Mouse (Mus musculus) ES-E14 (cell line): ENCODE results near the gene Rap1a. TPM values are rescaled to one million over a fixed set of nuclear protein-coding genes. Genes with fewer than 3 reads are reported as not detected.

Source experiments
- DNase-seq: peaks from one replicate; pipeline ENCODE4 v3.0.0-alpha.2; 2013; ENCODE audit warnings: low read depth, low spot score
- H3K27ac ChIP-seq: 2 replicates; pipeline ENCODE4 v1.5.1; 2012; ENCODE audit warnings: low read depth, mild to moderate bottlenecking, low read length, moderate library complexity, mixed read lengths; ENCODE audit not compliant: poor library complexity, insufficient read depth, severe bottlenecking
- H3K36me3 ChIP-seq: 2 replicates; pipeline ENCODE4 v1.6.1; 2012; ENCODE audit warnings: mild to moderate bottlenecking, low read length, moderate library complexity, mixed read lengths; ENCODE audit not compliant: control insufficient read depth, poor library complexity, insufficient read depth, severe bottlenecking
- H3K4me1 ChIP-seq, 2 experiments: fragments of 150-350 bp in 1 of 2; sonication (generic) in 1 of 2; 2 replicates each; pipeline ENCODE4 v1.6.1; 2012; ENCODE audit warnings: low read length in 2 of 2, mild to moderate bottlenecking in 1 of 2, mixed read lengths in 1 of 2; ENCODE audit not compliant: control insufficient read depth in 2 of 2, insufficient read depth in 2 of 2, poor library complexity in 1 of 2
- H3K4me3 ChIP-seq, 2 experiments: fragments of 150-350 bp in 1 of 2; sonication (generic) in 1 of 2; 2 replicates each; pipeline ENCODE4 v1.5.1; 2012; ENCODE audit warnings: low read length in 2 of 2, low read depth in 1 of 2, mild to moderate bottlenecking in 1 of 2, mixed read lengths in 1 of 2; ENCODE audit not compliant: insufficient read depth in 1 of 2, poor library complexity in 1 of 2, severe bottlenecking in 1 of 2
- H3K9ac ChIP-seq: 2 replicates; pipeline ENCODE4 v1.6.1; 2012; ENCODE audit warnings: low read depth, mild to moderate bottlenecking, low read length, mixed read lengths; ENCODE audit not compliant: poor library complexity, insufficient read depth, severe bottlenecking
- H3K9me3 ChIP-seq: fragments of 150-350 bp; sonication (generic); 2 replicates; pipeline ENCODE4 v1.6.1; 2012; ENCODE audit warnings: low read depth, mild to moderate bottlenecking, low read length; ENCODE audit not compliant: control insufficient read depth, insufficient read depth
- CHD2 ChIP-seq: IDR thresholded peaks from 2 replicates; pipeline ENCODE4 v1.6.1; 2014; ENCODE audit warnings: mild to moderate bottlenecking, low read depth, low read length, inconsistent platforms
- HCFC1 ChIP-seq: IDR thresholded peaks from 2 replicates; pipeline ENCODE4 v1.6.1; 2012; ENCODE audit warnings: low read length, inconsistent platforms, borderline replicate concordance; ENCODE audit not compliant: insufficient read depth
- MAFK ChIP-seq: IDR thresholded peaks from 2 replicates; pipeline ENCODE4 v1.6.1; 2014; ENCODE audit warnings: mild to moderate bottlenecking, low read depth, low read length, inconsistent platforms; ENCODE audit not compliant: insufficient read depth
- ZC3H11A ChIP-seq: IDR thresholded peaks from 2 replicates; pipeline ENCODE4 v1.6.1; 2012; ENCODE audit warnings: low read depth, mild to moderate bottlenecking, inconsistent platforms, low read length, borderline replicate concordance
- ZNF384 ChIP-seq: IDR thresholded peaks from 2 replicates; pipeline ENCODE4 v1.6.1; 2012; ENCODE audit warnings: low read depth, low read length, inconsistent platforms
- in situ Hi-C, 2 experiments: fragments of 600-800 bp; cut with MboI; formaldehyde crosslinking; loops; one replicate each; pipeline ENCODE4 v1.15.1; 2025; ENCODE audit warnings: low sequenced_read_pairs in 2 of 2, inconsistent platforms in 1 of 2; ENCODE audit not compliant: unreplicated experiment in 2 of 2
- total RNA-seq: library from RNA; depleted of rRNA; stranded (reverse); fragments of 300-350 nt; gene quantifications from 2 replicates; pipeline ENCODE4 v1.2.3, GENCODE M21; 2012

Gene Rap1a
- total RNA-seq, 1 experiment = 23.2 TPM

- in situ Hi-C loops = no loop called here
- H3K27ac ChIP-seq = no peak overlapping the region
- H3K9ac ChIP-seq = no peak overlapping the region
- H3K36me3 ChIP-seq = no peaks in the 10 kb centered on the region
- DNase-seq = no peak
- no peak overlapping the region for H3K4me3 ChIP-seq
- no peaks in the 10 kb centered on the region for H3K9me3 ChIP-seq
- no peaks in the 10 kb centered on the region for H3K4me1 ChIP-seq
- TF ChIP-seq ZC3H11A = no peak
- no peak for TF ChIP-seq MAFK
- no peak for TF ChIP-seq ZNF384
- no peak for TF ChIP-seq HCFC1
- TF ChIP-seq CHD2 = no peak
These were observed 43.6 kb downstream of the Rap1a start for GRCm38 (mm10) chr3:105757323-105758083.

DNA sequence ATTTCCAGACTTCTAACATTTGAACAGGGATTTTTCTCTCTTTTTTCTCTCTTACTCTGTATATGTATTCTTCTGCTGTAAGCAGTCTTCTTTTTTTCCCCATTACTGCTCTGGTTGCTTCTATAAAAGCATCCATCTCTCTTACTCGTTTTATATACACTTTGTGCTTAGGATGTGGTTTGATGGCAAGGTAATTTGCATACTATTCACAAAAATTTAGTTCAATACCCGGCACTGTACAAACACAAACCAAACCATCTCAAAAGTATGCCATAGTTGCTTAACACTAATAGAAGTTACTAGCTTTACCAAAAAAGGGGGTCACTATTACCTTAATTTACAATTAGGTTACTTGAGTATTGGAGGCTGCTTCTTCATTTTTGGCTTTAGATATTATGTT, 44.6 kb downstream of the Rap1a start:
- no peak for TF ChIP-seq HCFC1
- TF ChIP-seq ZC3H11A = no peak
- no peak for TF ChIP-seq CHD2
- TF ChIP-seq MAFK = no peak
- TF ChIP-seq ZNF384 = no peak
- DNase-seq = no peak
- in situ Hi-C loops = no loop called here
- Histone ChIP-seq H3K4me3 (no peak overlapping the region), H3K27ac (no peak overlapping the region), H3K36me3 (no peaks in the 10 kb centered on the region), H3K9ac (no peak overlapping the region), H3K4me1 (no peaks in the 10 kb centered on the region), H3K9me3 (no peaks in the 10 kb centered on the region)

- in situ Hi-C loops = no loop called here
- Histone ChIP-seq H3K27ac (no peak overlapping the region), H3K36me3 (no peaks in the 10 kb centered on the region), H3K4me1 (no peaks in the 10 kb centered on the region), H3K4me3 (no peak overlapping the region), H3K9ac (no peak overlapping the region), H3K9me3 (no peaks in the 10 kb centered on the region)
- TF ChIP-seq ZNF384 (no peak), MAFK (no peak), ZC3H11A (no peak), CHD2 (no peak), HCFC1 (no peak)
- DNase-seq = no peak
These were observed 46.0 kb downstream of the Rap1a start for GRCm38 (mm10) chr3:105755123-105755522.

GRCm38 (mm10) chr3:105754184-105754583, 47.0 kb downstream of the Rap1a start:
- H3K9ac ChIP-seq = no peak overlapping the region
- in situ Hi-C loops = no loop called here
- no peak overlapping the region for H3K4me3 ChIP-seq
- DNase-seq = no peak
- H3K36me3 ChIP-seq = no peaks in the 10 kb centered on the region
- no peak overlapping the region for H3K27ac ChIP-seq
- no peak for TF ChIP-seq HCFC1
- TF ChIP-seq ZNF384 = no peak
- H3K9me3 ChIP-seq = no peaks in the 10 kb centered on the region
- no peaks in the 10 kb centered on the region for H3K4me1 ChIP-seq

DNA sequence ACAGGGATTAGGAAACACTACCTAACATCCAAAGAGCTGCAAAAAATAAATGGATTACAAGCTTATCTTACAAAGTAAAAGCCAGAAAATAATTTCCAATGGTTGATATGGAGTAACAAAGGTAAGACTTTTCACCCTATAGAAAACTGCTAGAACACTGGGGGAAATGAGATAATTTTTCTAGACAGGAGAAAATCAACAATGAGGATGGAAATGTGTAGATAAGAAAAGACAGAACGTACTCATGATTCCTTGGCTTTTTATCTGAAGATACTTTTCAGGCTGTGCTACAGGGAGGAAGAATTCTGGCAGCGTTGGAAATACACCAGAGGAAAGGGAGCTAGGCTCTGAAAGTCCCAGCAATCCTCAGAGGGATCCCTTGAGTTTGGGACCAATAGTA, 50.3 kb downstream of the Rap1a start:
- in situ Hi-C loops = no loop called here

More for the DNA sequence above, 50.3 kb downstream of the Rap1a start:
- Histone ChIP-seq H3K36me3 (no peaks in the 10 kb centered on the region), H3K4me1 (no peaks in the 10 kb centered on the region), H3K4me3 (no peak overlapping the region), H3K9me3 (no peaks in the 10 kb centered on the region), H3K27ac (no peak overlapping the region), H3K9ac (no peak overlapping the region)
- DNase-seq = no peak
- TF ChIP-seq HCFC1 (no peak), CHD2 (no peak), ZC3H11A (no peak), MAFK (no peak), ZNF384 (no peak)
